Mouse (Mus musculus): ENCODE results near the gene Pmf1. TPM values are rescaled to one million over a fixed set of nuclear protein-coding genes. Genes with fewer than 3 reads are reported as not detected.

The Pmf1 gene
- polyA plus RNA-seq, 1 experiment from 2014 or later = 77.7 TPM

GRCm38 (mm10) chr3:88450379-88451131 is 40.4 kb upstream of the Pmf1 start:
- Histone ChIP-seq H3K4me1 (replicated peaks) (peaks cover 42% of the 10 kb centered on the region), H3K4me3 (replicated peaks) (no peak overlapping the region), H3K4me2 (no peak overlapping the region), H3K36me3 (replicated peaks) (peaks cover 9% of the 10 kb centered on the region), H3K9me3 (replicated peaks) (no peaks in the 10 kb centered on the region), H3K27ac (replicated peaks) (no peak overlapping the region), H3K27me3 (peaks cover 61% of the 10 kb centered on the region), H3K9ac (no peak overlapping the region)
- no peak for ATAC-seq (ENCODE audit: insufficient read depth)
- 61% methylated on average over 12 of the region's 12 CpGs for WGBS (ENCODE audit: insufficient replicate concordance)

- WGBS (ENCODE audit: insufficient replicate concordance) = 20% methylated on average over 21 of the region's 21 CpGs
- Histone ChIP-seq H3K36me3 (replicated peaks) (peaks cover 11% of the 10 kb centered on the region), H3K4me3 (replicated peaks) (no peak overlapping the region), H3K27me3 (peaks cover 58% of the 10 kb centered on the region), H3K9ac (no peak overlapping the region), H3K9me3 (replicated peaks) (no peaks in the 10 kb centered on the region), H3K27ac (replicated peaks) (no peak overlapping the region), H3K4me2 (no peak overlapping the region; the same call in 1 of the 2 replicates), H3K4me1 (replicated peaks) (peaks cover 33% of the 10 kb centered on the region)
- no peak for ATAC-seq (ENCODE audit: insufficient read depth)
These were observed 39.4 kb upstream of the Pmf1 start for GRCm38 (mm10) chr3:88449395-88450023.

- 46% methylated on average over 8 of the region's 8 CpGs for WGBS (ENCODE audit: insufficient replicate concordance)
- H3K9ac ChIP-seq = no peak overlapping the region
- no peaks in the 10 kb centered on the region for H3K9me3 ChIP-seq (replicated peaks)
- H3K4me3 ChIP-seq (replicated peaks) = no peak overlapping the region
- no peak for ATAC-seq (ENCODE audit: insufficient read depth)
- no peak overlapping the region for H3K27ac ChIP-seq (replicated peaks)
- peaks cover 55% of the 10 kb centered on the region for H3K27me3 ChIP-seq
- no peak overlapping the region for H3K4me2 ChIP-seq
- peaks cover 11% of the 10 kb centered on the region for H3K36me3 ChIP-seq (replicated peaks)
- H3K4me1 ChIP-seq (replicated peaks) = peaks cover 28% of the 10 kb centered on the region
These were observed 38.3 kb upstream of the Pmf1 start for GRCm38 (mm10) chr3:88448443-88448842.

GRCm38 (mm10) chr3:88447676-88448183 is 37.6 kb upstream of the Pmf1 start:
- no peak overlapping the region for H3K9ac ChIP-seq
- H3K4me1 ChIP-seq (replicated peaks) = peaks cover 22% of the 10 kb centered on the region

GRCm38 (mm10) chr3:88446471-88447123 is 36.5 kb upstream of the Pmf1 start:
- Histone ChIP-seq H3K9me3 (replicated peaks) (no peaks in the 10 kb centered on the region), H3K27ac (replicated peaks) (no peak overlapping the region), H3K9ac (no peak overlapping the region), H3K4me3 (replicated peaks) (no peak overlapping the region), H3K4me2 (no peak overlapping the region), H3K36me3 (replicated peaks) (peaks cover 11% of the 10 kb centered on the region), H3K4me1 (replicated peaks) (peaks cover 22% of the 10 kb centered on the region), H3K27me3 (peaks cover 40% of the 10 kb centered on the region)
- 32% methylated on average over 8 of the region's 8 CpGs for WGBS (ENCODE audit: insufficient replicate concordance)
- no peak for ATAC-seq (ENCODE audit: insufficient read depth)

More at GRCm38 (mm10) chr3:88447676-88448183, 37.6 kb upstream of the Pmf1 start:
- peaks cover 11% of the 10 kb centered on the region for H3K36me3 ChIP-seq (replicated peaks)
- no peak overlapping the region; the same call in 1 of the 2 replicates for H3K27ac ChIP-seq (replicated peaks)
- no peak overlapping the region for H3K4me3 ChIP-seq (replicated peaks)
- WGBS (ENCODE audit: insufficient replicate concordance) = 39% methylated on average over 8 of the region's 8 CpGs
- no peaks in the 10 kb centered on the region for H3K9me3 ChIP-seq (replicated peaks)
- H3K4me2 ChIP-seq = no peak overlapping the region
- ATAC-seq (ENCODE audit: insufficient read depth) = no peak
- H3K27me3 ChIP-seq = peaks cover 48% of the 10 kb centered on the region

GRCm38 (mm10) chr3:88442888-88443287 is 32.8 kb upstream of the Pmf1 start:
- Histone ChIP-seq H3K4me2 (no peak overlapping the region), H3K9me3 (replicated peaks) (no peaks in the 10 kb centered on the region), H3K9ac (no peak overlapping the region), H3K4me1 (replicated peaks) (peaks cover 22% of the 10 kb centered on the region), H3K36me3 (replicated peaks) (peaks cover 17% of the 10 kb centered on the region; the same call in 1 of the 2 replicates), H3K27me3 (peaks cover 48% of the 10 kb centered on the region), H3K27ac (replicated peaks) (no peak overlapping the region), H3K4me3 (replicated peaks) (no peak overlapping the region)
- ATAC-seq (ENCODE audit: insufficient read depth) = peak; percentile 62
- WGBS (ENCODE audit: insufficient replicate concordance) = 26% methylated on average over 7 of the region's 7 CpGs

GRCm38 (mm10) chr3:88442488-88442887 is 32.4 kb upstream of the Pmf1 start:
- 69% methylated on average over 12 of the region's 12 CpGs for WGBS (ENCODE audit: insufficient replicate concordance)
- no peak overlapping the region for H3K4me3 ChIP-seq (replicated peaks)
- H3K9ac ChIP-seq = no peak overlapping the region
- no peaks in the 10 kb centered on the region for H3K9me3 ChIP-seq (replicated peaks)
- no peak for ATAC-seq (ENCODE audit: insufficient read depth)
- H3K27me3 ChIP-seq = peaks cover 52% of the 10 kb centered on the region
- H3K27ac ChIP-seq (replicated peaks) = no peak overlapping the region
- H3K4me1 ChIP-seq (replicated peaks) = peaks cover 22% of the 10 kb centered on the region
- H3K36me3 ChIP-seq (replicated peaks) = peaks cover 19% of the 10 kb centered on the region; the same call in 1 of the 2 replicates
- H3K4me2 ChIP-seq = no peak overlapping the region

GRCm38 (mm10) chr3:88440500-88441381 is 30.6 kb upstream of the Pmf1 start:
- peak; percentile 17; the same call in 1 of the 2 replicates for ATAC-seq (ENCODE audit: insufficient read depth)
- peak overlapping the region; percentile 8; the same call in 1 of the 2 replicates for H3K4me3 ChIP-seq (replicated peaks)
- H3K27me3 ChIP-seq = peaks cover 61% of the 10 kb centered on the region

GRCm38 (mm10) chr3:88439582-88439981 is 29.5 kb upstream of the Pmf1 start:
- Histone ChIP-seq H3K4me3 (replicated peaks) (no peak overlapping the region), H3K4me2 (no peak overlapping the region), H3K4me1 (replicated peaks) (peaks cover 30% of the 10 kb centered on the region), H3K9me3 (replicated peaks) (no peaks in the 10 kb centered on the region), H3K9ac (no peak overlapping the region), H3K36me3 (replicated peaks) (peaks cover 28% of the 10 kb centered on the region), H3K27ac (replicated peaks) (no peak overlapping the region), H3K27me3 (peaks cover 59% of the 10 kb centered on the region)
- no peak for ATAC-seq (ENCODE audit: insufficient read depth)
- 56% methylated on average over 4 of the region's 4 CpGs for WGBS (ENCODE audit: insufficient replicate concordance)

More at GRCm38 (mm10) chr3:88440500-88441381, 30.6 kb upstream of the Pmf1 start:
- no peak overlapping the region for H3K27ac ChIP-seq (replicated peaks)
- no peaks in the 10 kb centered on the region for H3K9me3 ChIP-seq (replicated peaks)
- WGBS (ENCODE audit: insufficient replicate concordance) = 11% methylated on average over 27 of the region's 27 CpGs
- no peak overlapping the region for H3K9ac ChIP-seq
- H3K4me2 ChIP-seq = peak overlapping the region; percentile 40
- H3K4me1 ChIP-seq (replicated peaks) = peaks cover 30% of the 10 kb centered on the region
- peaks cover 29% of the 10 kb centered on the region for H3K36me3 ChIP-seq (replicated peaks)

- Histone ChIP-seq H3K27ac (replicated peaks) (no peak overlapping the region), H3K4me2 (no peak overlapping the region; the same call in 1 of the 2 replicates), H3K36me3 (replicated peaks) (peaks cover 28% of the 10 kb centered on the region), H3K4me1 (replicated peaks) (peaks cover 25% of the 10 kb centered on the region), H3K27me3 (peaks cover 59% of the 10 kb centered on the region), H3K4me3 (replicated peaks) (no peak overlapping the region), H3K9me3 (replicated peaks) (no peaks in the 10 kb centered on the region), H3K9ac (no peak overlapping the region)
- 62% methylated on average over 10 of the region's 10 CpGs for WGBS (ENCODE audit: insufficient replicate concordance)
- ATAC-seq (ENCODE audit: insufficient read depth) = no peak
These were observed 27.3 kb upstream of the Pmf1 start for GRCm38 (mm10) chr3:88437454-88437853.

Data from liver, embryonic 15.5 days (tissue).